Mouse (Mus musculus) lung, postnatal 0 days (tissue): ENCODE results near the gene Cdon. TPM values are rescaled to one million over a fixed set of nuclear protein-coding genes. Genes with fewer than 3 reads are reported as not detected.
A peak's percentile ranks its signal among the peaks of the same experiment; 100 is the strongest.

Source experiments
- ATAC-seq: fragments of 200-750 bp; cut with Nextera tagmentation; 2 replicates; pipeline ENCODE4 v1.8.0; 2017; ENCODE audit warnings: moderate library complexity
- DNase-seq: peaks from one replicate; pipeline ENCODE4 v3.0.0-alpha.2; 2016; ENCODE audit warnings: low spot score
- H3K27ac ChIP-seq: fragments of 300-500 bp; sonication (generic); 2 replicates; pipeline ENCODE4 v1.5.1; 2014; ENCODE audit warnings: antibody characterized with exemption, mild to moderate bottlenecking, low read length, mixed read lengths
- H3K27me3 ChIP-seq: fragments of 300-500 bp; sonication (generic); replicated peaks from 2 replicates; pipeline ENCODE4 v1.6.1; 2014; ENCODE audit warnings: low read length, mixed read lengths; ENCODE audit not compliant: insufficient read depth
- H3K36me3 ChIP-seq: fragments of 300-500 bp; sonication (generic); 2 replicates; pipeline ENCODE4 v1.6.1; 2014; ENCODE audit warnings: low read length, mixed read lengths; ENCODE audit not compliant: insufficient read depth
- H3K4me1 ChIP-seq: fragments of 300-500 bp; sonication (generic); 2 replicates; pipeline ENCODE4 v1.6.1; 2014; ENCODE audit warnings: antibody characterized with exemption, low read depth, low read length, mixed read lengths; ENCODE audit not compliant: insufficient read depth
- H3K4me2 ChIP-seq: fragments of 300-500 bp; sonication (generic); replicated peaks from 2 replicates; pipeline ENCODE4 v1.6.1; 2014; ENCODE audit warnings: low read depth, mild to moderate bottlenecking, low read length, moderate library complexity, mixed read lengths
- H3K4me3 ChIP-seq: fragments of 300-500 bp; sonication (generic); 2 replicates; pipeline ENCODE4 v1.5.1; 2014; ENCODE audit warnings: low read depth, low read length
- H3K9ac ChIP-seq: fragments of 300-500 bp; sonication (generic); replicated peaks from 2 replicates; pipeline ENCODE4 v1.6.1; 2014; ENCODE audit warnings: low read depth, mild to moderate bottlenecking
- H3K9me3 ChIP-seq: fragments of 300-500 bp; sonication (generic); 2 replicates; pipeline ENCODE4 v1.6.1; 2016; ENCODE audit warnings: low read length, mixed read lengths
- CTCF ChIP-seq: IDR thresholded peaks from 2 replicates; pipeline ENCODE4 v1.5.1; 2016; ENCODE audit warnings: antibody characterized with exemption, mild to moderate bottlenecking
- EP300 ChIP-seq: IDR thresholded peaks from 2 replicates; pipeline ENCODE4 v1.6.1; 2016; ENCODE audit warnings: antibody characterized with exemption, mild to moderate bottlenecking, control low read depth
- WGBS: fragments of 180-500 bp; shearing (Covaris S2); extraction: QIAGEN DNeasy Blood & Tissue Kit; methylation state at CpG from one replicate; pipeline ENCODE4 v1.1.7; 2014; 5-methylcytosine and 5-hydroxymethylcytosine counted together
- polyA plus RNA-seq: library from polyadenylated mRNA; unstranded; fragments of >200 nt; fragmentation: Nextera tagmentation; extraction: Ambion mirVana; gene quantifications from 2 replicates; pipeline ENCODE4 v1.2.1, GENCODE M21; 2015

Gene Cdon
- polyA plus RNA-seq, 1 experiment from 2014 or later = 1.2 TPM

- H3K4me1 ChIP-seq = peaks cover 4% of the 10 kb centered on the region; the same call in 1 of the 2 replicates
- H3K9ac ChIP-seq = no peak overlapping the region
- H3K9me3 ChIP-seq = no peaks in the 10 kb centered on the region
- no peak for DNase-seq
- ATAC-seq = no peak
- H3K4me3 ChIP-seq = no peak overlapping the region
- no peaks in the 10 kb centered on the region for H3K27me3 ChIP-seq
- no peak overlapping the region for H3K27ac ChIP-seq
- H3K4me2 ChIP-seq = no peak overlapping the region
- TF ChIP-seq EP300 = no peak
- no peak for TF ChIP-seq CTCF
- no peaks in the 10 kb centered on the region for H3K36me3 ChIP-seq
- 6% methylated on average over 9 of the region's 9 CpGs for WGBS
Observed at GRCm38 (mm10) chr9:35400831-35401230, 20.1 kb upstream of the Cdon start.

GRCm38 (mm10) chr9:35402584-35402991 lies 18.3 kb upstream of the Cdon start:
- Histone ChIP-seq H3K27ac (no peak overlapping the region), H3K4me1 (peaks cover 4% of the 10 kb centered on the region; the same call in 1 of the 2 replicates), H3K27me3 (no peaks in the 10 kb centered on the region), H3K36me3 (no peaks in the 10 kb centered on the region), H3K9me3 (no peaks in the 10 kb centered on the region), H3K4me3 (no peak overlapping the region), H3K4me2 (no peak overlapping the region), H3K9ac (no peak overlapping the region)
- TF ChIP-seq EP300 = no peak
- TF ChIP-seq CTCF = no peak
- DNase-seq (no peak), ATAC-seq (no peak)
- 83% methylated on average over 4 of the region's 4 CpGs for WGBS

GRCm38 (mm10) chr9:35403490-35403889 lies 17.4 kb upstream of the Cdon start:
- TF ChIP-seq CTCF = no peak
- no peak for TF ChIP-seq EP300
- 70% methylated on average over 4 of the region's 4 CpGs for WGBS
- H3K9ac ChIP-seq = no peak overlapping the region
- no peaks in the 10 kb centered on the region for H3K9me3 ChIP-seq
- H3K27me3 ChIP-seq = no peaks in the 10 kb centered on the region
- H3K4me2 ChIP-seq = no peak overlapping the region
- no peaks in the 10 kb centered on the region for H3K36me3 ChIP-seq
- no peak for DNase-seq
- H3K27ac ChIP-seq = no peak overlapping the region
- H3K4me1 ChIP-seq = peaks cover 4% of the 10 kb centered on the region; the same call in 1 of the 2 replicates
- ATAC-seq = no peak
- no peak overlapping the region for H3K4me3 ChIP-seq

DNA sequence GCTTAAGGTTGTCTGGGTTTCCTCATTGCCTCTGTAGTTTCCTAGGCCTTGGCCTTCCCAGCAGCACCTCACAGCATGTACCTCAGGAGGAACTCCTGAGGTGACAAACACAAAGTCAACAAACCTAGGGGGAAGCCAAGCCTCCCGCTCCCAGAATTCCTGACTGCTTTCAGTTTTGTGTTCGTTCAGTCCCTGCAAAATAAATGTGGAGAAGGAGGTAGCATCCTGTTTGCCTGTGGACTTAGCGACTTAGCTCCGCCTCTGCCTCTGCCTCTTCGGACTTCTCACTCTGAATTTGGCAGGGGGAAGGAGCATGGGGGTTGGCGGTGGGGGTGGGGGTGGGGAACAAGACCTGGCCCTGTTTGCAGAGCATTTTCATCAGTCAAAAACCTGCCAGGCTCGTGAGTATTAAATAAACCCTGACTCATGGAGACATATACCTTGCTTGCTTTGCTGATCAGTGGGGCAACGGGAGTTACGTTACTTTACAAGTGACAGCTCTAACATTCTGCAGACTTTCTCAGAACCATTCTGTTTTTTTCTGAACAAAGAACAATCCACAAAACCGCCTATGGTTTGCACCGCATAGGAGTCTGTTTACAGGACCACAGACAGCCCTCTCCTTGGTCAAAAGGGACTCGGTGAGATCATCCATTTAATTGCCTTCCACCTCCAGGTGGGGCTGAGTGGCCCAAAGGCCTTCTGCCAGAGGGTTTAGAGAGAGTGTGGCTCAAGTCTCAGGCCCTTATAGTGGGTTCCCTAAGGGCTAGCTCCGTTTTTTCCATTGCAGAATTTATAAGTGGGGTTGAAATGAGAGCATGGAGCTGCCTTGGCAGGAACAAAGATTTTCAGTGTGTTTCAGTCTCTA lies 15.7 kb upstream of the Cdon start:
- no peaks in the 10 kb centered on the region for H3K36me3 ChIP-seq
- TF ChIP-seq CTCF (peak; percentile 25; the same call in 1 of the 2 replicates), EP300 (no peak)
- no peak overlapping the region for H3K9ac ChIP-seq
- H3K27me3 ChIP-seq = no peaks in the 10 kb centered on the region
- peak; percentile 63 for DNase-seq
- WGBS = 9% methylated on average over 13 of the region's 13 CpGs
- ATAC-seq = peak; percentile 78
- peak overlapping the region; percentile 62 for H3K27ac ChIP-seq
- H3K4me1 ChIP-seq = peaks cover 4% of the 10 kb centered on the region; the same call in 1 of the 2 replicates
- H3K4me2 ChIP-seq = peak overlapping the region; percentile 44
- H3K4me3 ChIP-seq = no peak overlapping the region
- no peaks in the 10 kb centered on the region for H3K9me3 ChIP-seq

- TF ChIP-seq CTCF = no peak
- TF ChIP-seq EP300 = no peak
- Histone ChIP-seq H3K4me1 (no peaks in the 10 kb centered on the region), H3K4me3 (no peak overlapping the region), H3K27me3 (no peaks in the 10 kb centered on the region), H3K9me3 (no peaks in the 10 kb centered on the region), H3K4me2 (no peak overlapping the region), H3K9ac (no peak overlapping the region), H3K27ac (no peak overlapping the region), H3K36me3 (no peaks in the 10 kb centered on the region)
- WGBS = 86% methylated on average over 11 of the region's 11 CpGs
- DNase-seq (no peak), ATAC-seq (no peak)
Observed at GRCm38 (mm10) chr9:35411225-35411965, 9.5 kb upstream of the Cdon start.

DNA sequence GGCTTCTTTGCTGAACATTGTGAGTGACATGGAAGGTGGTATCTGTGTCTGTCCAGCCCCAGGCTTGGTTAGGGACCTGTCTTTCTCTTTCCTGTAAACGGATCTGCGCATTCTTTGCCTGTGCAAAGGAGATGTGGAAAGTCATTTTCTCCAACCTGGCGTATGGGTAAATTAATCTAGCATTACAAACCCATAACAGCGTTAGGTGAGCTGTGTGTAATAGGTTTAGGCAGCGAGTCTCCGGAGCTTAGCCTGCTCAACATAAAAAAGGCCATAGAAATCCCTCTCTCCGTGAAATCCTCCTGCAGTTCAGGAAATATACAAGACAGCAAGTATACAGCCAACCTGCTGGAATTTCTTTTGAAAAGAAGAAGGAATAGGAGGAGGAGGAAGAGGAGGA lies 9.0 kb upstream of the Cdon start:
- no peaks in the 10 kb centered on the region for H3K27me3 ChIP-seq
- H3K27ac ChIP-seq = no peak overlapping the region
- no peak for TF ChIP-seq CTCF
- no peak for TF ChIP-seq EP300

More for the DNA sequence above, 9.0 kb upstream of the Cdon start:
- Histone ChIP-seq H3K9ac (no peak overlapping the region), H3K36me3 (no peaks in the 10 kb centered on the region), H3K4me1 (no peaks in the 10 kb centered on the region), H3K4me3 (no peak overlapping the region), H3K4me2 (no peak overlapping the region), H3K9me3 (no peaks in the 10 kb centered on the region)
- DNase-seq (no peak), ATAC-seq (no peak)
- 83% methylated on average over 7 of the region's 7 CpGs for WGBS
